Mouse (Mus musculus): ENCODE measurements around the gene Dip2b.

GRCm38 (mm10) chr15:100025076-100025834 is 13.2 kb upstream of the Dip2b start:
- TF ChIP-seq USF1 (IDR thresholded peaks at IDR 0.05; ENCODE audit: low read depth) (no peak), CTCF (IDR thresholded peaks at IDR 0.05; ENCODE audit: control insufficient read depth, insufficient read depth, insufficient read length) (no peak), FOSL1 (IDR thresholded peaks at IDR 0.05; ENCODE audit: insufficient read depth, low read length, poor library complexity, severe bottlenecking) (no peak), MYOD1 (IDR thresholded peaks at IDR 0.05; ENCODE audit: control insufficient read depth, insufficient read length, low read depth) (no peak), MAX (IDR thresholded peaks at IDR 0.05) (no peak), MYOG (IDR thresholded peaks at IDR 0.05; ENCODE audit: control insufficient read depth, extremely low read depth, insufficient read length) (no peak), CEBPB (IDR thresholded peaks at IDR 0.05; ENCODE audit: low read depth) (no peak)
